Mouse (Mus musculus): Measurements from ENCODE around the gene Ppp1r14c. TPM values are rescaled to one million over a fixed set of nuclear protein-coding genes. Genes with fewer than 3 reads are reported as not detected.

Ppp1r14c gene
- polyA plus RNA-seq, 1 experiment from 2014 or later = 6.7 TPM

DNA sequence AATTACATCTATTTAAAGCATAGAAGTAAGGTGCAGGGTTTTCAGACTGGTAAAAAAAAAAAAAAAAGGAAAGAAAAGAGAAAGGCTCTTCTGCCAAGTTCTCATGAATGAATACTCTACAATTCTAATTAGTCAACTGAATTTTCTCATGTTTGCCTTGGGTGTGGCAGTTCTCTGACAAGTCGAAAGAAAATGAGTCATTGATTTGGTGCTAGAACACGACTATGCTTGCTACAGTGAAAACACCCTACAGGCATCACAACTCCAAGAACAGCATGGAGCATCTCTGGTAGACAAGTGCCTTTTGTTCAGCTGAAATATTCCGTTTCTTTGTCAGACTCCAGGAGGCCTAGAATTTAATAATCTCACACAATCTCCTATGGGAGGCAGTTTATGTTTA lies 17.3 kb downstream of the Ppp1r14c start:
- H3K9me3 ChIP-seq = no peaks in the 10 kb centered on the region
- H3K27ac ChIP-seq = no peak overlapping the region
- no peak for ATAC-seq (ENCODE audit: low FRiP score, low read depth)
- WGBS = 73% methylated on average over 3 of the region's 3 CpGs
- no peaks in the 10 kb centered on the region for H3K36me3 ChIP-seq
- H3K27me3 ChIP-seq = no peaks in the 10 kb centered on the region
- no peaks in the 10 kb centered on the region for H3K4me1 ChIP-seq
- no peak overlapping the region for H3K4me3 ChIP-seq
- no peak overlapping the region for H3K9ac ChIP-seq
- no peak overlapping the region for H3K4me2 ChIP-seq (replicated peaks)

DNA sequence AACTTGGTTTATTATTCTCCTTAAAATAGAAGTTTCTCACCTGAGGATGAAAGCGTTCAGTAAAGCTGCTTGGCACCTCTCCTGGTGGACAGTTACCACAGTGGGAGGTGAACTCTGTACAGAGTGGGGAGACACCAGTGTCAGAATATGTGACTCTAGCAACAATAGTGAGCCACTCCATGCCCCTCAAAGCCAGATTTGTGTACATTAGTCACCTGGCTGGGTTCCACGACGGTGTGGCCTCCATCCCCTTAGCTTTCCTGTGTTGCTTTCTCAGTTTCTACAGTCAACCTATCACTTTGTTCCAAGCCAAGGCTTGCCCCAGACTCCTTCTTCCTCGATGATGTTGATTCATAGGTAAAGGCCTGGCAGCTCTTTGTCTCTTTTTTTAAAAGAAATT lies 26.4 kb downstream of the Ppp1r14c start:
- Histone ChIP-seq H3K4me1 (no peaks in the 10 kb centered on the region), H3K27ac (no peak overlapping the region), H3K27me3 (no peaks in the 10 kb centered on the region), H3K4me2 (replicated peaks) (no peak overlapping the region), H3K36me3 (no peaks in the 10 kb centered on the region), H3K9me3 (no peaks in the 10 kb centered on the region), H3K9ac (no peak overlapping the region), H3K4me3 (no peak overlapping the region)
- 85% methylated on average over 4 of the region's 4 CpGs for WGBS
- no peak for ATAC-seq (ENCODE audit: low FRiP score, low read depth)

DNA sequence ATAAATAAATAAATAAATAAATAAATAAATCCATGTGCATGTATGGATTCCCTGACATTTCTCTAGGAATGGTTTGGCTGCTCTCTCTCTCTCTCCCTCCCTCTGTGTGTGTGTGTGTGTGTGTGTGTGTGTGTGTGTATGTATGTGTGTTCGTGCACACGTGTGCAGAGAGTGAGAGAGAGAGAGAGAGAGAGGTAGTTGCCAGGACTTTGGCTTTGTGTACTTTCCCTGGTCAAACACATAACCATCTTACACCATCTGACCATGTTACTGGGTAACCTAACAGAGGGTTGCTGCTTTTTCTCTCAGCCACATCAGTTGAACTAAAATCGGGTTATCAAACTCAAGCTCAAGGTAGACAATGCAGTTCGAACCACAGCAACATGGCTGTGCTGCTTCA lies 27.7 kb downstream of the Ppp1r14c start:
- Histone ChIP-seq H3K9me3 (no peaks in the 10 kb centered on the region), H3K4me1 (no peaks in the 10 kb centered on the region), H3K27me3 (no peaks in the 10 kb centered on the region), H3K4me2 (replicated peaks) (no peak overlapping the region), H3K4me3 (no peak overlapping the region), H3K9ac (no peak overlapping the region), H3K36me3 (no peaks in the 10 kb centered on the region), H3K27ac (no peak overlapping the region)
- 97% methylated on average over 4 of the region's 4 CpGs for WGBS
- no peak for ATAC-seq (ENCODE audit: low FRiP score, low read depth)

DNA sequence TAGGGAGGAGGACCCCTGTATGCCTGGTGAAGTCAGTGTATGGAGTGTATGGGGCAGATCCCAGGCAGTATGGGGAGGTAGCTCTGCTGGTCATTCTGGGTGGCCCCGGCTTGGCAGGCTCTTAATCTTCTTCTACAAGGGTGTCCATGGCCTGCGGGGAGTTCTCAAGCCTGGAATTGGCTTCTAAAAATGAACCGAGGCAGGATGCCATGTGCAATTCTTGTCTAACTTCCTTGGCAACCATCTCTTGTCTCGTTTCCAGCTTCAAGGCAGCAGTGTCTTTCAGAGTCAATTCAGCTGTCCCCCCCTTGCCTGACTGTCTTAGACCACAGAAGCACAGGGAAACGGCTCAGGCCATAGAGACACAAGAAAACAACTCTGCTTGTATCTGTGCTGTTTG lies 28.3 kb downstream of the Ppp1r14c start:
- Histone ChIP-seq H3K9ac (no peak overlapping the region), H3K4me1 (no peaks in the 10 kb centered on the region), H3K4me2 (replicated peaks) (no peak overlapping the region), H3K27ac (no peak overlapping the region), H3K36me3 (no peaks in the 10 kb centered on the region), H3K27me3 (no peaks in the 10 kb centered on the region), H3K9me3 (no peaks in the 10 kb centered on the region), H3K4me3 (no peak overlapping the region)
- no peak for ATAC-seq (ENCODE audit: low FRiP score, low read depth)
- WGBS = 81% methylated on average over 5 of the region's 5 CpGs

DNA sequence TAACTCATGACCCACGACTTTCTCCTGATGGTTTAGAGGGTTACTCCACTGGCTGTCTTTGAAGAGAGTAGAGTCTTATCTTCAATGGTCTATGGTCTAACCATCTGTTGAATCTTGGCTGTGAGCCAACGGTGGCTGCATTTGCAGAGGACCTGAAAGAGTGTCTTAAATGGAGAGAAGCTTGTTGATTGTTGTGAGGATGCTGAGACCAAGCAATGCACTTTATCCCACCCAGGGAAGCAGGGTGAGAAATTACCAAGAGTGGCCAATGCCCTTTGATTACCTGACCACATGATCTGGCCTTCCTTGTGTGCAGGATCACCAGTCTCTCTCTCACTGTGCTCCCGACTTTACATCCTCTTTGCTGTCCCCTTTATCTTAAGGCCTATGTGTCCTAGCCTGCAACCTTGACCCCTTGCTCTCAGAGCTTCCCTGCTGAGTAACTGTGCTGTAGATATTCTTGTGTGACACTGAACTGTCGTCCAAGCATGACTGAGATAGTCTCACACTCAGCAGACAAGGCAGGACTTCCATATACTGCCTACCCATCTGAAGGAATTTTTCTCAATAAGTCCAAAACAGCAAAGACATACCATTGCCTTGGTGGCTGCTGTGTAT lies 28.9 kb downstream of the Ppp1r14c start:
- no peak overlapping the region for H3K4me2 ChIP-seq (replicated peaks)
- no peaks in the 10 kb centered on the region for H3K4me1 ChIP-seq
- ATAC-seq (ENCODE audit: low FRiP score, low read depth) = no peak
- no peaks in the 10 kb centered on the region for H3K36me3 ChIP-seq
- no peak overlapping the region for H3K9ac ChIP-seq
- H3K4me3 ChIP-seq = no peak overlapping the region
- H3K9me3 ChIP-seq = no peaks in the 10 kb centered on the region
- 72% methylated on average over 4 of the region's 4 CpGs for WGBS
- no peak overlapping the region for H3K27ac ChIP-seq
- no peaks in the 10 kb centered on the region for H3K27me3 ChIP-seq

DNA sequence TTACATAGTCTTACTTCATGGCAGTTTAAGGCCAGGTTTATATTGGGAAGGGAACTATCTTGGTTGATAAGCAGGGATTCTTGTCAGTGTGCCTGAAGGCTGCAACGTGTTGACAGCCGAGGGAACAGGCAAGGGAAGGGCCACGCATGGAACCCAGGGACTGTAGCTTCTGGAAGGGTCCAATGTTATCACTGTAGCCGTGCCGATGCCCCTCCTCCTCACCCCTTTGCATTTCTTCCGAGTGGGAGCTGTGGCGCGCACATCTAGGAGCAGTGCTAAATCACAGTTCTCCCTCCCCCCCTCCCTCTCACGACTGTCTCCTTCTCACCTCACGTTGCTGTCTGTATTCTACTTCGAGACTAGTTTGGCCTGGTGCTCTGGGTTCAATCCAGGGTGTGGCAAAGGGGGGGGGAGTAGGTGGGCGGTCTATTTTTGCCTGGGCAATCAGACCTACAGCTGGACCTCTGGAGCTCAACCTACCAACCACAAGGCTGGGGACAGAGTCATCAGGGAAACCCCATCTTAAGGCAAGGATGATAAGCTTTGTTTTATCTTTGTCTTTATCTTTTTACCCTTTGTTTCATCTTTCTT lies 29.6 kb downstream of the Ppp1r14c start:
- H3K36me3 ChIP-seq = no peaks in the 10 kb centered on the region
- no peak overlapping the region for H3K9ac ChIP-seq
- no peaks in the 10 kb centered on the region for H3K4me1 ChIP-seq
- ATAC-seq (ENCODE audit: low FRiP score, low read depth) = no peak
- no peaks in the 10 kb centered on the region for H3K27me3 ChIP-seq
- H3K27ac ChIP-seq = no peak overlapping the region
- no peak overlapping the region for H3K4me3 ChIP-seq
- no peaks in the 10 kb centered on the region for H3K9me3 ChIP-seq
- WGBS = 78% methylated on average over 11 of the region's 12 CpGs
- no peak overlapping the region for H3K4me2 ChIP-seq (replicated peaks)

DNA sequence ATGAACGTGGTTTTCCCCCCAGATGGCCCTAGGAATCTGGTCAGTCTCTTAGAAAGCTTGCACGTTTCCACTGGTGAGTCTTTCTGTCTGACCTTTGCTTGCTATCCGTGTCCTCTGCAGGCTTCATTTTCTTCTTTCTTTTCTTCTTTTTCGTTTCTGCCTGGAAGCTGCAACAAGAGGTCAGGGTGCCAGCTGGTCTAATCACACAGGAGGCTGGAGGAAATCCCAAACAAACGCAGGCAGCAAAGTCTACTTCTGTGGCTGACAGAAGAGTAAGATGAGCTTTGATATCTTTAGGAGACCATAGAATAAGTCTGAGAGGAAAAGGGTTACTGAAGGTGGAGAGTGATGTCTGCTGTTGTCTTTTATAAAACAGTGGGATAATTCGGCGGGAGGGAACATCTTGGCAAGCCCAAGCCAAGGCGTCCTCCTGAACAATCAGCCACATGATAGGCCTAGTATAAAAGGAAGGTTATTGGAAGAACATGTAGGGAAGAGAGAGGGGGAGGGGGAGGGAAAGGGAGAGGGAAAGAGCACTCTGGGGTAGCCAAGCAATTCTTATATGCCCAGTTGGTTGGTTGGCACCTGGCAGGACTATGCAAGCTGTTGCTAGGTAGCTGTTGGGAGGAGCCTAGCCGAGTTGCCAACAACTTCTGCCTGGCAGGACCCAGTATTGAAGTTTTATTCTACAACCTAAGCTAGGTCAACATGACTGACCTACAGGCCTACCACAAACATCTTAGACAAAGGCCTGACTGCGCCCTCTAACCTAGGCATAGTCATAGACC lies 30.3 kb downstream of the Ppp1r14c start:
- Histone ChIP-seq H3K4me3 (no peak overlapping the region), H3K36me3 (no peaks in the 10 kb centered on the region), H3K9me3 (no peaks in the 10 kb centered on the region), H3K9ac (no peak overlapping the region), H3K27me3 (no peaks in the 10 kb centered on the region), H3K4me1 (no peaks in the 10 kb centered on the region), H3K4me2 (replicated peaks) (no peak overlapping the region), H3K27ac (no peak overlapping the region)
- ATAC-seq (ENCODE audit: low FRiP score, low read depth) = no peak
- 79% methylated on average over 10 of the region's 10 CpGs for WGBS

DNA sequence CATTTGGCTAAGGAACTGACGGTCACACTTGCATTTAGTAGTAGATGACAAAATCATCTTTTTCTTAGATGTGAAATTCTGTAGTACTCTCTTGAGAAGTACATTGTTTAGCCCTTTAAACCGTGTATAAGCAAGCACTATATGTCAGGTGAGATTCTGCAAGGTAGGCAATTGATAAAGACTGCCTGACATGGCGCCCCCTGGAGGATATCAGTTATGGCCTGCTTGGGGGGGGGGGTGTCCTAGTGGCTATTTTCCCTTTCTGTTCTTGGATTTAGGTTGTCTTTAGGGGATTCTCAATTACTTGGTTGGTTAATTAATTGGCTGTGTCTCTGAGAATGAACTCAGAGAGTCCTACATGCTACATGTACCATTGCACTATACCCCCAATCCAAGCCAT lies 31.5 kb downstream of the Ppp1r14c start:
- H3K36me3 ChIP-seq = no peaks in the 10 kb centered on the region
- no peaks in the 10 kb centered on the region for H3K4me1 ChIP-seq
- no peak overlapping the region for H3K27ac ChIP-seq
- no peaks in the 10 kb centered on the region for H3K27me3 ChIP-seq
- ATAC-seq (ENCODE audit: low FRiP score, low read depth) = no peak
- WGBS = 77% methylated on average over 3 of the region's 3 CpGs
- H3K4me3 ChIP-seq = no peak overlapping the region
- H3K4me2 ChIP-seq (replicated peaks) = no peak overlapping the region
- no peaks in the 10 kb centered on the region for H3K9me3 ChIP-seq
- H3K9ac ChIP-seq = no peak overlapping the region

DNA sequence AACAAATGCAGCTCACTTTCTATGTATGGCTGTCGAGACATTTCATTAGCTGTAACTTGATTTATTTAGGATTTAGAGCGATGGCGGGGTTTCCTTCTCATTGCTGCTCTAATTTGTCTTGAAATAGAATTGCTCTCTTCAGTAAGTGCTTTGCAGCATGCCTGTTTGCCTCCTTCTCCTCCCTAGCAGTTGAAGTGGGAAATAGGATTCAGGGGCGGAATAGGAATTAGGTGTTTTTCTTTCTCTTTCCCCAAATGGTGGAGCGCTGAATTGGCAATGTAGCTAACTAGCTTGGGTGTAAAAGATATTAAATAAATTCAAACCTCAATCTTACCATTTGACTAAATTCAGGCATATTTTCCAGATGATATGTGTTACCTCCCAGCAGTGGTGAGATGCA lies 32.2 kb downstream of the Ppp1r14c start:
- Histone ChIP-seq H3K4me3 (no peak overlapping the region), H3K9me3 (no peaks in the 10 kb centered on the region), H3K9ac (no peak overlapping the region), H3K27me3 (no peaks in the 10 kb centered on the region), H3K27ac (no peak overlapping the region), H3K4me2 (replicated peaks) (no peak overlapping the region), H3K4me1 (no peaks in the 10 kb centered on the region), H3K36me3 (no peaks in the 10 kb centered on the region)
- 87% methylated on average over 5 of the region's 5 CpGs for WGBS
- no peak for ATAC-seq (ENCODE audit: low FRiP score, low read depth)

DNA sequence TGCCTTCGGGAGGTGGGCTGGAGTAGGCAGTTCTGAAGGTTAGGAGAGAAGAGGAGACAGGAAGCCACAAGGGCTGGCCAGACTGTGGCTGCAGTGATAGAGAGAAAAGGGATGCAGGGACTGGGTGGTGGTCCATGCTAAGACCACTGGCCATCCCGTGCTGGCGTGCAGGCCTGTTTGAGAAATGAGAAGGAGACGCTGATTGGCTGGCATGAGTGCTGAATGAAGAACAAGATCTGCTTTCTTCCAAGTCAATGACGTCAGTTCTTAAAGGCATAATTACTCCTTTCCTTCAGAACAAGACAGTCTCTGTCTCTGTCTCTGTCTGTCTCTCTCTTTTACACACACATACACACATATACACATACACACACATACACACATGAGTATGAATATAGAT lies 36.4 kb downstream of the Ppp1r14c start:
- H3K4me3 ChIP-seq = no peak overlapping the region
- H3K4me2 ChIP-seq (replicated peaks) = no peak overlapping the region
- H3K27ac ChIP-seq = no peak overlapping the region
- no peak overlapping the region for H3K9ac ChIP-seq
- ATAC-seq (ENCODE audit: low FRiP score, low read depth) = no peak
- WGBS = 77% methylated on average over 5 of the region's 5 CpGs
- H3K36me3 ChIP-seq = no peaks in the 10 kb centered on the region
- no peaks in the 10 kb centered on the region for H3K27me3 ChIP-seq
- H3K9me3 ChIP-seq = no peaks in the 10 kb centered on the region
- 0 out of 2 replicates have a peak, but pooled peaks cover 3% of the 10 kb centered on the region for H3K4me1 ChIP-seq

DNA sequence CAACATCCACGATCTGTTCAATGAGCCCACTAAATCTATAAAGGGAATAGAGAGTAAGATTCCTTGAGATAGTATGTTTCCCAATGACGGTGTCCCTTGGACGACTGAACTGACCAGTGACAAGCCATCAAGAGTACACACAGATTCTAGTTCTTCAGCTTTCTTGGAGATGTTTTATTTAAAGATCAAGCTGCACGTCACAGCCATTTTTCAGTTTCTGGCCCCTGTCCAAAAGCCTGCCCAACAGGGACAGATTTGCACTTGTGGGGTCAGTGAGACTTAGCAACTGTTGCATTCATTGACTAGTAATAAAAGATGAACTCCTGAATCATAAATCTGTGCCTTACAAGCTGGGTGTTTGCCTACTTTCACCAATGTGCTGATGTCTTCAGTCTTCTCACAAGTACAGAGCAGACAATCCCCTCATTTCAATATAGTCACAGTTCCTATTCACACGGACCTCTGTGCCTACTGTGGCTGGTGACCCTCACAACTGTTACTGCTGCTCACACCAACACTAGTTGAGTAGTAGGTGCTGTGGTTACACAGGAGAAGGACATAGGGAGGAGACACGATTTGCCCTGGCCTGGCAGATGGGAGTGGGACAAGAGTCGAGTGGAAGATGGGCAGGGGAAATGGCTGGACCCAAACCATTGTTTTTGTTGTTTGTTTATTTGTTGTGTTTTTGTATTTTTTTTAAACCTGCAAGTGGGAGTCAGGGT lies 37.7 kb downstream of the Ppp1r14c start:
- no peak for ATAC-seq (ENCODE audit: low FRiP score, low read depth)
- peaks cover 10% of the 10 kb centered on the region for H3K4me1 ChIP-seq
- no peaks in the 10 kb centered on the region for H3K9me3 ChIP-seq
- 76% methylated on average over 7 of the region's 7 CpGs for WGBS
- no peak overlapping the region for H3K4me2 ChIP-seq (replicated peaks)
- H3K36me3 ChIP-seq = no peaks in the 10 kb centered on the region
- no peaks in the 10 kb centered on the region for H3K27me3 ChIP-seq
- H3K4me3 ChIP-seq = no peak overlapping the region
- no peak overlapping the region for H3K27ac ChIP-seq
- H3K9ac ChIP-seq = no peak overlapping the region

DNA sequence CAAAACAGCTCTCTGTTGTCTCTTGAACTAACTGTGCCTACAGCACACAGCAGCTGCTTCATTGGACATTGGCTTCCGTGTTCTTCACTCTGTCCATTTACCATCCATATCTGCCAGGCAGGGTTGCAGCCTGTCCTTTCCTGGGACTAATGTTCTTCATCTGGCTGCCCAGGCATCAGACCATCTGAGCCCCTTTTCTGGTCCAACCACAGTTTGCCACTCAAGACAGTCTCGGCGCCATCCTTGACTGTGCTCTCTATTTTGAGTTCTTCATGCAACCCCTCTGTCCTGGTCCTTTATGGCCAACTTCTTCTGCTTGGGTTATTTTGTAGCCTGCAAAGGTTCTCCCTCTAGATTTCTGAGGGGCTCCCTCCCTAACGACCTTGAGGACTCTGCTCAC lies 38.5 kb downstream of the Ppp1r14c start:
- H3K9ac ChIP-seq = no peak overlapping the region
- peaks cover 18% of the 10 kb centered on the region for H3K4me1 ChIP-seq
- H3K4me3 ChIP-seq = no peak overlapping the region
- WGBS = 81% methylated on average over 4 of the region's 4 CpGs
- H3K4me2 ChIP-seq (replicated peaks) = no peak overlapping the region
- H3K36me3 ChIP-seq = no peaks in the 10 kb centered on the region
- H3K9me3 ChIP-seq = no peaks in the 10 kb centered on the region
- no peak for ATAC-seq (ENCODE audit: low FRiP score, low read depth)
- H3K27ac ChIP-seq = no peak overlapping the region
- H3K27me3 ChIP-seq = no peaks in the 10 kb centered on the region
